24 mouse cellular contexts compared by ENCODE assay signal in genomic region chr13:29808383-29808782, GRCm38 (mm10). TPM values are rescaled to one million over a fixed set of nuclear protein-coding genes. Genes with fewer than 3 reads are reported as not detected.
DNase-seq lines count a peak whose midpoint lies in the region; ATAC-seq and TF ChIP-seq lines count a peak whose summit lies in the region.
"Had no signal": no experiment of that assay in that cellular context is flagged by ENCODE, and none has a peak within 500 bp of the region (broad histone marks: within the 10 kb centered on the region; RNA-seq: fewer than 3 reads in every experiment).

No protein-coding gene starts in this region.

- no peak overlapping the region for H3K4me3 ChIP-seq in liver, embryonic 14.5 days (ENCODE audit: insufficient read depth in 1 of 2, low read depth in 2 of 2, low read length in 2 of 2)
- H3K4me3 ChIP-seq in liver, embryonic 12.5 days = no peak overlapping the region
- H3K4me3 ChIP-seq: embryonic facial prominence, embryonic 10.5 days; embryonic facial prominence, embryonic 12.5 days; forebrain, embryonic 10.5 days; forebrain, embryonic 12.5 days had no signal

- no peaks in the 10 kb centered on the region for H3K27me3 ChIP-seq in liver, embryonic 14.5 days (ENCODE audit: control insufficient read depth, insufficient read depth, low read length)
- H3K27me3 ChIP-seq in liver, embryonic 12.5 days (replicated peaks) = no peaks in the 10 kb centered on the region
- H3K27me3 ChIP-seq: CH12.LX; embryonic facial prominence, embryonic 12.5 days; forebrain, embryonic 12.5 days; Patski had no signal

- no peak overlapping the region for H3K9ac ChIP-seq in liver, embryonic 14.5 days (replicated peaks)
- no peak overlapping the region for H3K9ac ChIP-seq in liver, embryonic 12.5 days
- H3K9ac ChIP-seq: embryonic facial prominence, embryonic 12.5 days; forebrain, embryonic 12.5 days had no signal

- no peaks in the 10 kb centered on the region for H3K36me3 ChIP-seq in liver, embryonic 14.5 days (replicated peaks; ENCODE audit: control insufficient read depth, insufficient read depth, low read depth)
- no peaks in the 10 kb centered on the region for H3K36me3 ChIP-seq in liver, embryonic 12.5 days
- H3K36me3 ChIP-seq: embryonic facial prominence, embryonic 10.5 days; embryonic facial prominence, embryonic 12.5 days; forebrain, embryonic 10.5 days; forebrain, embryonic 12.5 days had no signal

- H3K27ac ChIP-seq in liver, embryonic 14.5 days = no peak overlapping the region
- H3K27ac ChIP-seq in liver, embryonic 12.5 days = no peak overlapping the region
- H3K27ac ChIP-seq: embryonic facial prominence, embryonic 10.5 days; embryonic facial prominence, embryonic 12.5 days; forebrain, embryonic 10.5 days; forebrain, embryonic 12.5 days had no signal

- H3K4me1 ChIP-seq in liver, embryonic 14.5 days (replicated peaks; ENCODE audit: control insufficient read depth in 2 of 2, insufficient read depth in 2 of 2, low read length in 1 of 2) = no peaks in the 10 kb centered on the region
- H3K4me1 ChIP-seq in liver, embryonic 12.5 days = 0 out of 2 replicates have a peak, but pooled peaks cover 9% of the 10 kb centered on the region
- H3K4me1 ChIP-seq: embryonic facial prominence, embryonic 12.5 days had no signal

- H3K4me2 ChIP-seq in liver, embryonic 14.5 days (ENCODE audit: low read depth) = no peak overlapping the region
- H3K4me2 ChIP-seq in liver, embryonic 12.5 days = no peak overlapping the region
- H3K4me2 ChIP-seq: embryonic facial prominence, embryonic 12.5 days; forebrain, embryonic 12.5 days had no signal

- TF ChIP-seq EP300 in liver, embryonic 14.5 days (IDR thresholded peaks at IDR 0.05; ENCODE audit: low read depth) = peak; percentile 50; the same call in 1 of the 2 replicates

- peak; percentile 3 for DNase-seq in heart, adult 11 months
- no peak for DNase-seq in heart, adult 8-10 months (ENCODE audit: low spot score)
- DNase-seq in liver, embryonic 14.5 days (ENCODE audit: low read depth in 3 of 3, low spot score in 3 of 3) = no peak
- DNase-seq: adrenal gland, adult 8-10 months; adrenal gland, postnatal 14 days; adrenal gland, postnatal 36 days; B cell, adult 2 months; cerebellum, adult 11-12 months; cerebellum, adult 2 months; cerebellum, adult 9-10 months; cerebellum, postnatal 10 days; cerebellum, postnatal 25 days had no signal

- no peak for TF ChIP-seq CTCF in liver, embryonic 14.5 days (IDR thresholded peaks at IDR 0.05; ENCODE audit: low read depth)

- 21% methylated on average over 3 of the region's 3 CpGs for WGBS in liver, embryonic 14.5 days (ENCODE audit: insufficient replicate concordance)
- WGBS in liver, embryonic 12.5 days (ENCODE audit: insufficient replicate concordance) = 27% methylated on average over 3 of the region's 3 CpGs

- no peaks in the 10 kb centered on the region for H3K9me3 ChIP-seq in liver, embryonic 14.5 days (ENCODE audit: control insufficient read depth, low read length)
- no peaks in the 10 kb centered on the region for H3K9me3 ChIP-seq in liver, embryonic 12.5 days (replicated peaks)
- H3K9me3 ChIP-seq: embryonic facial prominence, embryonic 10.5 days; embryonic facial prominence, embryonic 12.5 days; forebrain, embryonic 10.5 days; forebrain, embryonic 12.5 days had no signal

- peak; percentile 31; the same call in 1 of the 2 replicates for ATAC-seq in liver, embryonic 14.5 days (ENCODE audit: insufficient read depth)
- no peak; the same call in 1 of the 2 replicates for ATAC-seq in liver, embryonic 12.5 days
- ATAC-seq in megakaryocyte-erythroid progenitor cell, adult 5-6 weeks (replicated peaks; ENCODE audit: low FRiP score, low TSS enrichment, poor library complexity, severe bottlenecking) = peak; percentile 52
- ATAC-seq in erythroid progenitor cell, adult 5-6 weeks (replicated peaks; ENCODE audit: low FRiP score, poor library complexity, severe bottlenecking) = no peak
- ATAC-seq: activated CD4-positive, CD25-positive, alpha-beta regulatory T cell, adult 4 months; CD4-positive, CD25-positive, alpha-beta regulatory T cell, adult 4 months; forebrain, embryonic 14.5 days; Patski had no signal

RNA-seq across cellular contexts. Expression of gene Cdkal1, which starts 47.1 kb away (rescaled TPM):
- total RNA-seq in heart, adult 8-10 months (2022) = 10 to 100 TPM; 27.5 to 31.3 (median 30.8) TPM
- 1.5 and 2.0 TPM in 2 replicates for polyA plus RNA-seq in liver, embryonic 14.5 days (2012; rRNA removed)
- 7.7 and 8.4 TPM in 2 replicates for polyA plus RNA-seq in liver, embryonic 14.5 days (2014; fragmentation: Nextera tagmentation; extraction: Ambion mirVana)
- polyA plus RNA-seq in liver, embryonic 12.5 days (2016; fragmentation: Nextera tagmentation; extraction: Ambion mirVana) = 16.0 and 16.6 TPM in 2 replicates
- 21.4 and 28.9 TPM in 2 replicates for total RNA-seq in megakaryocyte-erythroid progenitor cell, adult 5-6 weeks (2014; fragmentation: Nextera tagmentation)
- total RNA-seq in megakaryocyte-erythroid progenitor cell, adult 5-6 weeks (2017) = 18.8 and 56.2 TPM in 2 replicates
- 4.3 and 9.2 TPM in 2 replicates for total RNA-seq in erythroid progenitor cell, adult 5-6 weeks (2015; ENCODE audit: low replicate concordance)
- total RNA-seq in erythroid progenitor cell, adult 5-6 weeks (2017; ENCODE audit: low replicate concordance) = 13.0 and 24.6 TPM in 2 replicates

Comparison
In these comparisons a context has a peak if more than half of its experiments do, and no peak if none do; other contexts are left out.
1. ATAC-seq: peak in liver, embryonic 14.5 days (single experiment) and megakaryocyte-erythroid progenitor cell, adult 5-6 weeks (single experiment); none in liver, embryonic 12.5 days (single experiment) and erythroid progenitor cell, adult 5-6 weeks (single experiment).